Mouse (Mus musculus) heart, adult 9 months (tissue): ENCODE data around the gene Copg2.

Source experiments
- DNase-seq, 2 experiments: peaks; one replicate each; pipeline ENCODE4 v3.0.0; 2022; ENCODE audit warnings: low spot score in 2 of 2

Copg2 gene

DNA sequence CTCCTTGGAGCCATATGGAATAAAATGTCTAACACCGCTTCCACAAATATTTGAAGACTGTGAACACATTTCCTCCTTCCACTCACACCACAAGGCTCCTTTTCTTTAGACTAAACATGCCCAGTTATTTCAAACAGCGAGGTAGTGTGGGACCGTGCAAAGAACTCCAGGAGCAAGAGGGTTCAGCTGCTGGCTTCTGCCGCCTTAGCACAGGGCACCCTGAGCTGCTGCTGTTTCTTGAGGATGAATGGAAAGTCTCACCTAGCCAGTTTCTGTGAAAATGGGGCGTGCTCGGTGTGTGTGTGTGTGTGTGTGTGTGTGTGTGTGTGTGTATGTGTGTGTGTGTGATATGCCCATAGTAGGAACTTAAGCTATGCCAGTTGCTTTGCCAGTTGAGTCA is 162.1 kb downstream of the Copg2 start:
- DNase-seq, result no peak

DNA sequence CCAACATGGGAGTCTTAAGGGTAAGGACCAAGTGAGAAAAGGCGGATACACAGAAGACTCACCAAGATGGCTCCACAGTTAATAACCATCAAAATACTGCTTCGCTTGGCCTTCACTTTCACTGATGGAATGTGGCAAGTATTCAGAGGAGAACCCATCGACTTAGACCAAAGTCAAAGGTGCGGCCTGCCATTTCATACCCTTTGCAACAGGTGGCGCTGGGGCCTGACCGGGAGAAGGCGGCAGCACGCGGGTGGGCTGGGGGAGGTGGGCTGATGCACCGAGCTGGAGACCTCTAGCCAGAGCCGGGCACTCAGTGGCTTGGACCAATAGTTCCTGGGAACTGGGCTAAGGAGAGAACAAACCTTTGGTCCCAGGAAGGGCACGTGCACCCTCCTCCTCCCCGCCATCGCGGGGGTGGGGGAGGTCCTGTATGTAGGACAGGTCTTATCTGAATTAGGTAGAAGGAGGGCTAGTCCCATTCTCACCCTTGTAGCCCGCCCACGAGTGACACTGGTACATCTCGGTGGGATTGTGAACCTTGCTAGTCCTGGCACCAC is 163.9 kb downstream of the Copg2 start:
- no peak for DNase-seq

DNA sequence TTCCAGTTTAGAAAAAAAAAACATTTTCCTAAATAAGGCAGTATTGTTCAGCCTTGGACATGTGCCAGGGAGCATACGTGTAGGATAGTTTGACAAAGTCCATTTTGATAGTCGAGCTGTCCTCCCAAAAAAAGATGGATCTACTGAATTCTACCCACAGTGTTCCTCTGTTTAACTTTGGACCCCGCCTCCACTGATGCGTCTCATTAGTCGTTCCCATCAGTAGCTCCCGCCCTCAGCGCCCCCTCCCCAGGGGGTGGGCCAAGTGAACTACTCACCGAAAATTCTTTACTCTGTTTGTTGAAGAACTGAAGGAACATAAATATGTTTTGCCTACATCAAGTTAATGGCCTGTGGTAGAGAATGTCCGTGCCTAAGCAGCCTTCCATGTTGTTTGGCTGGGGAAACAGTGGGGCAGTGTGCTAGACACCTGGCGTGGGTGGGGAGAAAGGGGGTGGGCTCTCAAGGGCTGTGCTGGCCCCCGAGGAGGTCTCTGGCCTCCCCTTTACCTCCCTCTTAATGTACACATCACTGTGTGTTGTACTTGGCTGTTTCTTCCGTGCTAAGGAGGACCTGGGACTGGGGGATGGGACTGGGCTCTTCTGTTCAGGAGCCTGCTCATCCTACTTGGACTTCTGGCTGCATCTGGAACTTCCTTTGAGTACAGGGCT is 166.2 kb downstream of the Copg2 start:
- DNase-seq, result no peak

DNA sequence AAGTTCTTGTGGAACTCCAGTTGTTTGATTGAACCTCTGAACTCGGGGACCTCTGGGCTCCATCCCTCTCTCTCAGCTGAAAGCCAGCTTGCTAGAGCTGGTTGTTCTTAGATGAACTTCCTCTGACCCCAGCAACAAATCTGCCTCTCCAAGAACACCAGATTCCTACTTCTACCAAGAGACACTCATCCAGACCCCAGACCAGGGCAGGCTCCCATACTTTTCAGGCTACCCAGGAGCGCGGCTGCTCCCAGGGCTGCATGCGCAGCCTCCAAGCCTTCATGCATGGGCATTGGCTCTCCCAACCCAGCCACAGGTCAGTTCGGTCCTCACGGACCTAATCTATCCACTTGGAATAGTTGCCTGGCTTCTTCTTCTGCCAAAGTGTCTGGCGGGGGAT is 173.3 kb downstream of the Copg2 start, which contains the start of gene Mest:
Mest (plus strand) TSS at position 217 of the 400 bp plus-strand sequence.
- DNase-seq, result no peak

DNA sequence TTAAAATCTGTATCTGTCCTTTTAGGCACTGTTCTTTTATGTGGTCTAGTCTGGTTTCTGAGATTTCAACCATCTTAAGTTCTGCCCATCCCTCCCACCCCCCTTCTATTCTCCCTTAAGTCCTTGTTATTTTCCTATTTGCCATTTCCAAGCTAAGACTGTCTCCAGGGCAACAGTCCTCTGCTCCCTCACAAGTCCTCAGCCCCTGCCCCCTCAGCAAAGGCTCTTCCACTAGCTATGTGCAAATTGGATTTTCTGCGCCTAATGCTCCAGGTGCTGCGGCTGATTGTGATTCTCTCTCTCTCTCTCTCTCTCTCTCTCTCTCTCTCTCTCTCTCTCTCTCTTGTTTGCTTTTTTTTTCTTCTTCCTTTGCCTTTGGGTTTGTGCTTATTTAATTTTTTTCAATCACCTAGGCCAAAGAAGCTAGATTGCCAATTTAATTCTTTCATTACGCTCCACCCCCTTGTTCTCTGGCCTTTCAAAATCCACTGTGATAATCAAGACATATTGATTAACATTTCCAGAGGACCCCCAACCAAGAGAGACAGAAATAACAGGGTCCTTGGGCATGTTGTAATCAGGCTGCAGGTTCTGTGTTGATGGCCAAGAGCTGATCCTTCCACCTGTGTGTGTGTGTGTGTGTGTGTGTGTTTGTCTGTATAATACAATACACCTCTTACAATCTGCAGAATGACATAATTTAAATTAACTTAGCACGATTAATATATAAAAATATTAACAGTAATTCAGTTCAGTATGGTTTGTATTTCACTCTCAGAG is 174.0 kb downstream of the Copg2 start:
- no peak for DNase-seq

DNA sequence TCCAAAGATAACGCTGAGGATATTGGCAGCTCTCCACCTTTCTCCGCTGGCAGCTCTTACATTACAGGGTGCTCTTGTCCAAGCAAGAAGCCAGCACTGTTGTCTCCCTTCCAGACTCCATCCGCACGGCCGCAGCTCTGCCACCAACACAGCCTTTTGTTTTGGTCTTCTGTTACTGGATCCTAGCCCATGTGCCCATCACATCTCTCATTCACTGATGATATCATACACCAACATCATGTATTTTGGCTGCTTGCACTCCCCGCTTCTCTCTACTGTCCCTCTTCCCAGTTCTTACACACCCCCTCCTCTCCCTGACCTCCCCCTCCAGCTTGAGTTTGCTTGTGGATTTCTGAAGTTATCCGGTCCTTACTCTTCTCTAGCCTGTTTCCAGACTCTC is 179.8 kb downstream of the Copg2 start:
- no peak for DNase-seq

DNA sequence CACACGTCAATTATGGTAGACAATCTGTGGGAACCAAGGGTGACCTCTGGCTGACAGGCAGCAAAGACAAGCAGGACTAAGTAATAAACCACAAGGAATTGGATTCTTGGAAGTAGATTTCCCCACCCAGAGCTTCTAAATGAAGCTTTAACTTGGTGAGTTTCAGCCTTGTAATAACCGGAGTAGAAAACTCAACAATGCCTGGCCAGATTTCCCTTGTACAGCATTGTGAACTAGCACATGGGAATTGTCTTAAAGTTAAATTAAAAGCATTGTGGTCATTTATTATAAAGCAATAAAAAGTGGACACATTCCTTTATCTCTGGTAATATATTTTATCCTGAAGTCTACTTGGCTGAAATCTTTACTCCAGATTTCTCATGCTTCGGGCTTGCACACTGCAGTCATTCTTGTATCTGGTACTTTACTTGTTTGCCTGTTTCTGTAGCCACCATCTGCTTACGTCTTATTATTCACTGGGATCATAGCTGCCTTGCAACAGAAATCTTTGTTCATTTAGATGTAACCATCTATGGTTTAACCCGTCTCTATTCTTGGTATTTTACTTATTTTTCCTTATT is 181.6 kb downstream of the Copg2 start:
- no peak for DNase-seq

DNA sequence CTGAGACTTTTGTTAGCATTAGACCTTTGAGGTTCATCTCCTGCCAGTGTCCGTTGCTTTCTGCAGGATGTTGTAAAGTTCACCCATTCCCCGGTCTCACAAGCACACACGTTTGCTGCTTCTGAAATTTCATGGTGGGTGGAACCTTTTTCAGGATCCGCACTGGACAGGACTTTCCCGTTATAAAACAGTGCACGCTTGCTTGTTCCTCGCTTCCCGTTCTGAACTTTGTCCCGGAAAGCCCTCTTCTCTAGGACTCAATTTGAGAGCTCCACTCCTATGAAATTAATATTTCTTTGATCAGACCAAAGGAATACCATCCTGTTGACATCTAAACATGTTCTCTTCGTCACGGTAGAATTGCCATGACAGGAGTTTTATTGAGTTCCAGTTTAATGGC is 182.7 kb downstream of the Copg2 start:
- no peak for DNase-seq

DNA sequence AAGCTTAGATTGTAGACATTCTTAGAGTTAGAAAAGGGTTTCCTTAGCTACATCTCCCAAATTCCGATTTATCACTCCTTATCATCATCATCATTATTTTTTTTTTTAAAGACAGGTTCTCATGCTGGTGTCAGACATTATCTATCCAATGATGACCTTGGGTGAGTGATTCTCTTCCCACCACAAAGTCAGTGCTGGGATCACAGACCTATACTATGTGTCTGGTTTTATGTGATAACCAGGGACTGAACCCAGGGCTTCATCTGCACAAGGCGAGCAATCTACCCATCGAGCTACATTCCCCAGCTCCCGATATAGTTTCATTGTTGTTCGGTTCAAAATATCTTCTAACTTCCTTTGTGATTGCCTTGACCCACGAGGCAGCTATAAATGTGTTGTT is 183.1 kb downstream of the Copg2 start:
- DNase-seq, result no peak

DNA sequence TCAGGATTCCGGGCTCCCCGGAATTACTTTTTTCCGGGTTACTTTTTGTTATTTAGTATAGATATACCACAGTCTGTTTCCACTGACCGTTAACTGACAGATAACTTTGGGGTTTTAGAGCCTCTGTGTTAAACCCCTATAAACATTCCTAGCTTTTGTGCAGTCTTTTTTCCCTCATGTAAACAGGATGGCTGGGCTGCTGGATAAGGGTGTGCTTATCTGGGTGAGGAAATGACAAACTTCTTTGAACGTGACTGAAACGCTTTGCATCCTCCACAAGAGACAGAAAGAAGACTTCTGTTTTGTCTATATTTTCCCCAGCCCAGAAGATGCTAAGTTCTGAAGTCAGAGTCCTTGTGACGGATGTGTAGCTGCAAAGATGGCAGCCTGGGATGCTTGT is 184.1 kb downstream of the Copg2 start:
- DNase-seq, result no peak

DNA sequence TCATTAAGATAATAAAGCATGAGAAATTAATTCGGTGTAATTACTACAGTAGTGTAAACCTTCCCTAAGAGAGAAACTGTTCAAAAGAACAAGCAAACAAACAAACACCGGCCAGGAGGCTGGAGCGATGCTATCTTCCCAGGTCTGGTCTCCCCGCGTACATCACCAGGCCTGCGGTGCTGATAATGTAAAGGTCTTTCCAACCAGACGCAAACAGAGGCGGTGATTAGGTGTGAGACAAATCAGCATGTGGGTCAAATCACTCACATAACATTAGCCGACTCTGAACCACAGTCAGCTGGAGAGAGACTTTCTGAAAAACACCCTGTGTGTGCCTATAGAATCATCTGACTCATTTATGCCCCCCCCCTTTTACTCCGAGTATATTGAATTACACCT is 185.2 kb downstream of the Copg2 start:
- DNase-seq, result no peak

DNA sequence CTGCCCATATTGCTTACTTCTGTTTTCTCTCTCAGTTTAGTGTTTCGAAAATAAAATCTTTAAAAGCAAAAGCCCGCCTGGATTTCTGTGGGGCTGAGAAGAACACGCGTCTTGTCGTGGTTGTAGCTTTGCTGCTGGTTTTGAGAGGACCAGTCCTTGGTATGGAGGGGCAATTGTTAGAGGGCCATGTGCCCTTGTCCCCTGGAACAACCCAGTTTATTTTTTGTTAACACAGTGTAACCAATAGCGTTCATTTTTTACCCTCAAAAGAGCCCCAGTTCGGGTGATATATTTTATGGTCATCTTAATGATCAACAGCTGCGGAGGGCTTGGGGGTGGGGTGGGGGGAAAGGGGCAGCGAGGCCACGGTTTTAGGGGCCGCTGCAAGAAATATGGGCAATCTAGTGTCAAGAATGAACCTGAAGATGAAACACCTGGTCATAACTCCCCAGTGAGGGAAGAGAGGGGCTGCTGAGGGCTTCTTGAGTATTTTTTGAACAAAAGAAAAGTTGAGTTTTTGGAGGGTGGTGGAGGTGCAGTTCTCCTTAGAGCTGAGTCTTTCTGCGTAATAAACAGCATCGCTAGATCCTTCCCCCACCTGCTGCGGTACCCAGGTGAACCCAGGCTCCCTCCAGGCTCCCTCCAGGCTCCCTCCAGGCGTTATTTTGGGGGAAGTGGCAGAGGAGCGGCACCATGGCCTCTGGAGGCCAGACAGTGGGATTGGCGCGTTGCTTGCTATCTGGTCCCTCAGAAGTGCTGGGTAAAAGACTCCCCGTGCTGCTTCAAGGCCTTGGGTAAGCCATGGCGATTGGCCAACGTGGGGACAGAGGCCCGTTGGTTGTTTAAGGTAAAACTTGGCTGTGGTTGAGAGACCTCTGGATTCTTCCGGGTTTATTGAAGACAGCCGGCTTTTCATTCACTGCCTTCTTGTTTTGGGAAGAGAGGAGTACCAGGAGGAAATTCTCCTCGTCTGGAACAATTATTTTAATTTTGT is 185.9 kb downstream of the Copg2 start:
- no peak for DNase-seq

DNA sequence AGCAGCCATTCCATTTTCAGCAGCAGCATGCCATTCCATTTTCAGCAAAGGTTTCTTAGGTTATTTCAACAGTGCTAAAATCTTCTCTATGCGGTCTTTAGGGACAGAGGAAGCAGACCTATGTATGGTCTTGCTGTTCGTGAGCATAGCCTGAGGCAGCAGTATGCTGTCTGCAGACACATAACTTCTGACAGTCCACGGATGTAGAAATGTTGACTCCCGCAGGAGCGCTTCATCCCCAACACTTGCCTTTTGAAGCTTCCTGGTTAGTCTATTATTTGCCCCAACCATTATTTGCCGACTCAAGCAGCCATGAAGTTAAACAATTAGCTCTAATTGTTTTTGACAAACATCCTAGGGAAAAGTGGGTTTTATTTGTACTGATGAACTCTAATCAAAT is 187.5 kb downstream of the Copg2 start:
- DNase-seq, result no peak

DNA sequence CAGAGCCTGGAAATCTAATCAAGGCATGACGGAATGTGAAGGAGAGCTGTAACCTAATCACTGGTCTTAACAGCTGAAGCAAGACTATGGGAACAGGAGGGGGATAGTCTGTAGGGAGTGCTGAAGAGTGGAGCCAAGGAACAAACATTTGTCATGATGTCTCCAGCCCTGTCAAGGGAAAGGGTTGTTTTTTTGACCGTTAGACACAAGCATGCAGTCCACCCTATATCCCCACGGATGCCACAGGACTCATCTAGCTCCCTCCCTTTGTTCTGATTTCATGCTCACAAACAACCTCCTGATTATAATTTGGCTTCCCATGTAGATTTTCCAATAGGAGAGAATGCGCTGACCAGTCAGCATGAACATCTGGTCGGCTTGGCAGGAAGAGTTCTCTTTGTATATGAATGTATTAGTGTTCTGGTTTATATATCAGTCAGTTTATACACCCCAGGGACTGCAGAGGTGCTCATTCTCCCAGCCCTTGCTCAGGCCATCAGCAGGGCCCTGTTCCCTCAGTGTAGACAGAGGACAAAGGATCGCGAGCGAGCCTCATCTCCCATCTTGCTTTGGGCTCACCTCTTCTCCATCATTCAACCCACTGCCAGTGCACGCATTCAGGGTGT is 192.5 kb downstream of the Copg2 start:
- no peak for DNase-seq

DNA sequence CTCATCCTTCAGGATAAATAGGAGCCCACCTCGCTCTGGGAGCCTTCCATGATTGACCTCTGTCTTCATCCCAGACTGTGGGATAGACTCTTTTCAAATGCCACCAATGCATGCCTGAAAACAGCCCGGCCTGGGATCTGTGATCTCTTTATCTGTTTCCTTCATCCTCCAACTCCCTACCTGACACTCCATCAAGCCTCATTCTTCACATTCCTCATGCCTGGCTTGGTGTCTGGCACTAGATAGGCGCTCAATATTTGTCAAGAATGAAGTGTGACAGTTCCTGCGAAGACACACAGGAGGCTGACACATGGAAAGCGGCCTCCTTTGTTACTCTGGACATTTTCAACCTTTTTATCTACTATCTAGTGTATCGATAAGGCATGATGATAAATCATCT is 193.1 kb downstream of the Copg2 start:
- DNase-seq, result no peak

DNA sequence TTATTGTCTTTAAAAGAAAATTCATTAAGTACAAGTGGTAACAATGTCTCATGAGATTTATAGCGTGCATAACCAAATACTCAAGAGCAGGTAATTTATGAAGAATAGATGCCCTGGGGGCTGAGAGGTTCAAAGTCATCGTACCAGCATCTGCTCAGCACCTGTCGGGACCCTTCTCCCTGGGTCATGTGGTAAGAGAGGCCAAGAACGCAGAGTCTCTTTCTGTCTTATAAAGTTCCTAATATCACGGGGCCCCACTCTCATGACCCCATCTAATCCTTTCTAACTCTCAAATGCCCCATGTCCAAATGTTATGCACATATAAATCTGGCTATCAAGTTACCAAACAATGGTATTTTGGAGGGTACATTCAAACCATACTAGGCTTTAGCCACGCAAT is 193.7 kb downstream of the Copg2 start:
- no peak for DNase-seq

DNA sequence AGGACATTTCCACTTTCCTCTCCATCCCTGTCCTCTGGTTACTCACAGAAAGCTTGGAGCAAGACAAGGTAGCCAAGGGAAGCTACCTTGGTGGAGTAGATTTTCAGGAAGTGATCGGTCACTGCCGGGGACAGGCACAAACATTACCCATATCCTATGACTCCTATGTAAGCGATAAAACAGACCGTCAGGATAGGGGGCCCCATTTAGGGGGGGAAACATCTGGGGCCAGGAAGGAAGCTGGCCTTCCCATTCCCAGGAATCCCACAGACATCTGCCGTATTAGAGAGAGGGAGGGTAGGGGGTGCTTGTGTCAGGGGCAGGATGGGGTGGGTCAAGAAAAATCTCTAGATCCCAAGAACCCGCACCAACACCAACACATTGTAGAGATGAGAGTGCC is 196.4 kb downstream of the Copg2 start:
- DNase-seq, result peak; percentile 20 to 75

DNA sequence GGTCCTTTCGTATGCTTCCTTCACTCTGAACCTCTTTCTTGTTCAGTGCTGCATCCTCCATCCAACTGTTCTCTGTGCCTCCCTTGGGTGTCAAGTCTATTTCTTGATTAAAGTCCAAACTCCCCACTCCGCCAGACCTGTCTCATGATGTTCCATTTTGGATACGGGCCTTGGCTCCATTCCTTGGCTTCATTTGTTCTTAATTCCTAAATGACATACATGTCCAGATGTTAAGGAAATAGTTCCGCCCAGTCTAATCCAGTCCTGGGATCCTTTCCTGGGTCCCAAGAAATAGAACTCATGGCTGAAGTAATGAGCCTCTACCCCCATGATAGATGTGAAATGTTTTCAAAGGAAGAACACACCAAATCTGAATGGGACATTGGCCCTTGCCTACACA is 198.6 kb downstream of the Copg2 start:
- peak in 1 of 2 experiments; percentile 13 for DNase-seq
